Mouse (Mus musculus): Measurements from ENCODE around the gene Zrsr1.

GRCm38 (mm10) chr11:23023155-23023554, 51.4 kb downstream of the Zrsr1 start:
- no peak for TF ChIP-seq CTCF (IDR thresholded peaks at IDR 0.05; ENCODE audit: borderline replicate concordance, control insufficient read depth, extremely low read depth, insufficient read depth, low read length, poor library complexity)
- TF ChIP-seq POLR2A (IDR thresholded peaks at IDR 0.05; ENCODE audit: control insufficient read depth, extremely low read depth, insufficient read depth, low read length, poor library complexity) = no peak

Data from thymus, adult 2 months (tissue).